ENCODE assay signal across 26 mouse cellular contexts in genomic region chrX:47124140-47124928, GRCm38 (mm10).
A peak's percentile ranks its signal among the peaks of the same experiment; 100 is the strongest.
DNase-seq lines count a peak whose midpoint lies in the region; ATAC-seq lines count a peak whose summit lies in the region.
"Had no signal": no experiment of that assay in that cellular context is flagged by ENCODE, and none has a peak within 500 bp of the region (broad histone marks: within the 10 kb centered on the region; RNA-seq: fewer than 3 reads in every experiment).

No protein-coding gene starts in this region.

- no peak for DNase-seq in forebrain, embryonic 10.5 days (ENCODE audit: extremely low spot score, low spot score)
- DNase-seq in layer of hippocampus, adult 9-11 months, result peak; percentile 6
- no peak for DNase-seq in layer of hippocampus, postnatal 10 days (ENCODE audit: low spot score in 2 of 2)
- peak; percentile 55 for DNase-seq in retina, postnatal 1 day
- DNase-seq in gastrocnemius, postnatal 14 days, result no peak
- DNase-seq in cerebellum, adult 8-10 months, result no peak
- DNase-seq: adrenal gland, adult 2 months; adrenal gland, postnatal 25 days; B cell, adult 2 months; cerebellum, adult 11-12 months; cerebellum, adult 9-10 months; cerebellum, postnatal 25 days; gastrocnemius, postnatal 10 days; heart, adult 11 months; kidney, adult 11 months; kidney, adult 8-10 months had no signal

- peak; percentile 81 for ATAC-seq in forebrain, embryonic 13.5 days
- ATAC-seq in forebrain, embryonic 16.5 days, result peak; percentile 80
- ATAC-seq: hindbrain, embryonic 16.5 days; intestine, embryonic 15.5 days had no signal

- no peak overlapping the region for H3K9ac ChIP-seq in forebrain, embryonic 13.5 days
- H3K9ac ChIP-seq in forebrain, embryonic 16.5 days (replicated peaks; ENCODE audit: low read depth, low read length), result no peak overlapping the region
- H3K9ac ChIP-seq: embryonic facial prominence, embryonic 12.5 days; embryonic facial prominence, embryonic 15.5 days; hindbrain, embryonic 12.5 days; intestine, embryonic 15.5 days had no signal

- 68% methylated on average over 4 of the region's 4 CpGs for WGBS in forebrain, embryonic 13.5 days
- 89% methylated on average over 4 of the region's 4 CpGs for WGBS in forebrain, embryonic 10.5 days
- WGBS in forebrain, embryonic 16.5 days, result 50% methylated on average over 4 of the region's 4 CpGs

- no peaks in the 10 kb centered on the region for H3K27me3 ChIP-seq in forebrain, embryonic 13.5 days
- no peaks in the 10 kb centered on the region for H3K27me3 ChIP-seq in forebrain, embryonic 10.5 days (ENCODE audit: poor library complexity, severe bottlenecking)
- H3K27me3 ChIP-seq in forebrain, embryonic 16.5 days (replicated peaks; ENCODE audit: control insufficient read depth, insufficient read depth, low read length), result no peaks in the 10 kb centered on the region
- H3K27me3 ChIP-seq: CH12.LX; embryonic facial prominence, embryonic 12.5 days; embryonic facial prominence, embryonic 15.5 days; hindbrain, embryonic 12.5 days; intestine, embryonic 15.5 days had no signal

- no peak overlapping the region for H3K4me2 ChIP-seq in forebrain, embryonic 13.5 days
- H3K4me2 ChIP-seq in forebrain, embryonic 16.5 days (ENCODE audit: low read length), result no peak overlapping the region
- H3K4me2 ChIP-seq: embryonic facial prominence, embryonic 12.5 days; embryonic facial prominence, embryonic 15.5 days; heart, embryonic 11.5 days; hindbrain, embryonic 12.5 days; intestine, embryonic 15.5 days had no signal

- no peaks in the 10 kb centered on the region for H3K36me3 ChIP-seq in forebrain, embryonic 13.5 days (ENCODE audit: poor library complexity, severe bottlenecking)
- H3K36me3 ChIP-seq in forebrain, embryonic 10.5 days (replicated peaks), result no peaks in the 10 kb centered on the region
- H3K36me3 ChIP-seq in forebrain, embryonic 16.5 days (ENCODE audit: control insufficient read depth, insufficient read depth), result no peaks in the 10 kb centered on the region
- H3K36me3 ChIP-seq: embryonic facial prominence, embryonic 12.5 days; embryonic facial prominence, embryonic 15.5 days; G1E; hindbrain, embryonic 12.5 days; intestine, embryonic 15.5 days had no signal

- H3K4me1 ChIP-seq in forebrain, embryonic 13.5 days, result no peaks in the 10 kb centered on the region
- H3K4me1 ChIP-seq in forebrain, embryonic 10.5 days, result no peaks in the 10 kb centered on the region
- H3K4me1 ChIP-seq in forebrain, embryonic 16.5 days (replicated peaks; ENCODE audit: control insufficient read depth, insufficient read depth, low read length), result no peaks in the 10 kb centered on the region
- H3K4me1 ChIP-seq: embryonic facial prominence, embryonic 12.5 days; embryonic facial prominence, embryonic 15.5 days; hindbrain, embryonic 12.5 days; intestine, embryonic 15.5 days had no signal

- no peak overlapping the region for H3K27ac ChIP-seq in forebrain, embryonic 13.5 days
- H3K27ac ChIP-seq in forebrain, embryonic 10.5 days, result no peak overlapping the region
- no peak overlapping the region for H3K27ac ChIP-seq in forebrain, embryonic 16.5 days (ENCODE audit: low read length)
- H3K27ac ChIP-seq: embryonic facial prominence, embryonic 12.5 days; embryonic facial prominence, embryonic 15.5 days; hindbrain, embryonic 12.5 days; intestine, embryonic 15.5 days had no signal

- H3K4me3 ChIP-seq in forebrain, embryonic 13.5 days, result no peak overlapping the region
- H3K4me3 ChIP-seq in forebrain, embryonic 10.5 days, result no peak overlapping the region
- H3K4me3 ChIP-seq in forebrain, embryonic 16.5 days (replicated peaks; ENCODE audit: low read length), result no peak overlapping the region
- H3K4me3 ChIP-seq: embryonic facial prominence, embryonic 12.5 days; embryonic facial prominence, embryonic 15.5 days; hindbrain, embryonic 12.5 days; intestine, embryonic 15.5 days had no signal

- no peaks in the 10 kb centered on the region for H3K9me3 ChIP-seq in forebrain, embryonic 13.5 days (replicated peaks)
- H3K9me3 ChIP-seq in forebrain, embryonic 10.5 days, result no peaks in the 10 kb centered on the region
- H3K9me3 ChIP-seq in forebrain, embryonic 16.5 days (ENCODE audit: control insufficient read depth, low read length), result no peaks in the 10 kb centered on the region
- H3K9me3 ChIP-seq: embryonic facial prominence, embryonic 12.5 days; embryonic facial prominence, embryonic 15.5 days; G1E; hindbrain, embryonic 12.5 days; intestine, embryonic 15.5 days had no signal

- intact Hi-C loops in gastrocnemius, postnatal 14 days (cut with DNase I; ENCODE audit: low total_unique reads), result no loop called here

Comparison
In these comparisons a context has a peak if more than half of its experiments do, and no peak if none do; other contexts are left out.
1. DNase-seq: peak in layer of hippocampus, adult 9-11 months (single experiment) and retina, postnatal 1 day (single experiment); none in forebrain, embryonic 10.5 days (single experiment), layer of hippocampus, postnatal 10 days (0 of 2), gastrocnemius, postnatal 14 days (single experiment) and cerebellum, adult 8-10 months (single experiment).